Mouse (Mus musculus): ENCODE results near the gene Ddn.

Gene Ddn

GRCm38 (mm10) chr15:98802926-98803325, 6.4 kb downstream of the Ddn start:
- ATAC-seq (ENCODE audit: insufficient number of reproducible peaks, low FRiP score, low TSS enrichment): no peak

- 0 out of 2 replicates have a peak, but pooled peaks have one; percentile 47 for ATAC-seq (ENCODE audit: insufficient number of reproducible peaks, low FRiP score, low TSS enrichment)
These were observed 9.9 kb downstream of the Ddn start for GRCm38 (mm10) chr15:98799396-98799795.

GRCm38 (mm10) chr15:98798903-98799302, 10.4 kb downstream of the Ddn start:
- ATAC-seq (ENCODE audit: insufficient number of reproducible peaks, low FRiP score, low TSS enrichment): no peak

GRCm38 (mm10) chr15:98797835-98798492, 11.3 kb downstream of the Ddn start:
- no peak for ATAC-seq (ENCODE audit: insufficient number of reproducible peaks, low FRiP score, low TSS enrichment)

- ATAC-seq (ENCODE audit: insufficient number of reproducible peaks, low FRiP score, low TSS enrichment): no peak
These were observed 12.3 kb downstream of the Ddn start for GRCm38 (mm10) chr15:98796803-98797595.

GRCm38 (mm10) chr15:98793141-98793698, 16.1 kb downstream of the Ddn start:
- no peak for ATAC-seq (ENCODE audit: insufficient number of reproducible peaks, low FRiP score, low TSS enrichment)

- ATAC-seq (ENCODE audit: insufficient number of reproducible peaks, low FRiP score, low TSS enrichment): no peak
These were observed 16.9 kb downstream of the Ddn start for GRCm38 (mm10) chr15:98792233-98793020.

- ATAC-seq (ENCODE audit: insufficient number of reproducible peaks, low FRiP score, low TSS enrichment): no peak
These were observed 17.5 kb downstream of the Ddn start for GRCm38 (mm10) chr15:98791771-98792170.

GRCm38 (mm10) chr15:98791221-98791620, 18.1 kb downstream of the Ddn start:
- no peak for ATAC-seq (ENCODE audit: insufficient number of reproducible peaks, low FRiP score, low TSS enrichment)

GRCm38 (mm10) chr15:98790761-98791160, 18.5 kb downstream of the Ddn start:
- no peak for ATAC-seq (ENCODE audit: insufficient number of reproducible peaks, low FRiP score, low TSS enrichment)

GRCm38 (mm10) chr15:98789661-98790535, 19.4 kb downstream of the Ddn start, which contains the start of gene Wnt1:
Gene Wnt1, plus strand, starts transcription at chr15:98789857.
- no peak for ATAC-seq (ENCODE audit: insufficient number of reproducible peaks, low FRiP score, low TSS enrichment)

- no peak for ATAC-seq (ENCODE audit: insufficient number of reproducible peaks, low FRiP score, low TSS enrichment)
These were observed 20.2 kb downstream of the Ddn start for GRCm38 (mm10) chr15:98788972-98789660.

GRCm38 (mm10) chr15:98787930-98788329, 21.4 kb downstream of the Ddn start:
- ATAC-seq (ENCODE audit: insufficient number of reproducible peaks, low FRiP score, low TSS enrichment): no peak

GRCm38 (mm10) chr15:98785744-98786143, 23.5 kb downstream of the Ddn start:
- ATAC-seq (ENCODE audit: insufficient number of reproducible peaks, low FRiP score, low TSS enrichment): no peak

- no peak for ATAC-seq (ENCODE audit: insufficient number of reproducible peaks, low FRiP score, low TSS enrichment)
These were observed 28.1 kb downstream of the Ddn start for GRCm38 (mm10) chr15:98781166-98781565.

GRCm38 (mm10) chr15:98780573-98780972, 28.7 kb downstream of the Ddn start:
- no peak for ATAC-seq (ENCODE audit: insufficient number of reproducible peaks, low FRiP score, low TSS enrichment)

- no peak for ATAC-seq (ENCODE audit: insufficient number of reproducible peaks, low FRiP score, low TSS enrichment)
These were observed 29.2 kb downstream of the Ddn start for GRCm38 (mm10) chr15:98780075-98780474.

GRCm38 (mm10) chr15:98778806-98779205, 30.5 kb downstream of the Ddn start:
- ATAC-seq (ENCODE audit: insufficient number of reproducible peaks, low FRiP score, low TSS enrichment): no peak

GRCm38 (mm10) chr15:98778191-98778770, 31.0 kb downstream of the Ddn start:
- no peak for ATAC-seq (ENCODE audit: insufficient number of reproducible peaks, low FRiP score, low TSS enrichment)
